In the genomic region with DNA sequence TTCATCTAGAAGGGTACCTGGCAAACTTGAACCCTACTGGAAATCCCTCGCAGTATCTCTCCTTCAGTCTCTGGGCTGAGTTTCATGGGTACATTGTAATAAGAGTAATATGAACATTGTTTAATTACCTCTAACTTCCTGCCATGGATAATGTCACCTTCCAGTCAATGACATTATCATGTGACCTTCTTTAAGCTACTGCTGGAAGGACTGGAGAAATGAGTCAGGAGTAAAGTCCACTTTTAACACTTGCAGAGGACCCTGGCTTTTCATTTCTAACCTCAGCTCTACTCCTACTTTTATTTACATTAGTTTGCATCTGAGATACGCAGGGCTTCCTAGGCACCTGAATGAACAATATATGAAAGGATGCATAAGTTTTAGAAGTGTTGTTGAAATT, we compare ENCODE assay signal across 27 mouse cellular contexts. TPM values are rescaled to one million over a fixed set of nuclear protein-coding genes. Genes with fewer than 3 reads are reported as not detected.
DNase-seq lines count a peak whose midpoint lies in the region; ATAC-seq and TF ChIP-seq lines count a peak whose summit lies in the region.
"Had no signal": no experiment of that assay in that cellular context is flagged by ENCODE, and none has a peak within 500 bp of the region (broad histone marks: within the 10 kb centered on the region; RNA-seq: fewer than 3 reads in every experiment).

No protein-coding gene starts in this region.

- H3K36me3 ChIP-seq in intestine, embryonic 15.5 days: no peaks in the 10 kb centered on the region
- no peaks in the 10 kb centered on the region for H3K36me3 ChIP-seq in intestine, embryonic 16.5 days (ENCODE audit: control insufficient read depth, insufficient read depth, low read length)
- no peaks in the 10 kb centered on the region for H3K36me3 ChIP-seq in intestine, postnatal 0 days (ENCODE audit: control insufficient read depth, insufficient read depth)
- no peaks in the 10 kb centered on the region for H3K36me3 ChIP-seq in lung, postnatal 0 days (ENCODE audit: insufficient read depth, low read length)
- H3K36me3 ChIP-seq: G1E had no signal

- no peak for TF ChIP-seq CTCF in intestine, postnatal 0 days (IDR thresholded peaks at IDR 0.05; ENCODE audit: low read depth)
- no peak for TF ChIP-seq CTCF in lung, postnatal 0 days (IDR thresholded peaks at IDR 0.05)

- DNase-seq in lung, postnatal 0 days (ENCODE audit: low spot score): no peak
- no peak for DNase-seq in adrenal gland, adult 8-10 months
- DNase-seq in thymus, postnatal 14 days: no peak
- DNase-seq: adrenal gland, adult 2 months; adrenal gland, postnatal 10 days; adrenal gland, postnatal 14 days; adrenal gland, postnatal 25 days; adrenal gland, postnatal 36 days; B cell, adult 2 months; cerebellum, adult 11 months; cerebellum, adult 11-12 months; cerebellum, adult 18-20 months; cerebellum, adult 2 months had no signal

- TF ChIP-seq EP300 in lung, postnatal 0 days (IDR thresholded peaks at IDR 0.05): no peak

- H3K4me3 ChIP-seq in intestine, embryonic 15.5 days (replicated peaks): no peak overlapping the region
- no peak overlapping the region for H3K4me3 ChIP-seq in intestine, embryonic 16.5 days (ENCODE audit: low read length)
- no peak overlapping the region for H3K4me3 ChIP-seq in intestine, postnatal 0 days (ENCODE audit: low read depth, low read length)
- H3K4me3 ChIP-seq in lung, postnatal 0 days (ENCODE audit: low read depth, low read length): no peak overlapping the region

- no peak overlapping the region for H3K27ac ChIP-seq in intestine, embryonic 15.5 days
- no peak overlapping the region for H3K27ac ChIP-seq in intestine, embryonic 16.5 days (ENCODE audit: low read length)
- H3K27ac ChIP-seq in intestine, postnatal 0 days (ENCODE audit: low read depth, low read length): no peak overlapping the region
- no peak overlapping the region for H3K27ac ChIP-seq in lung, postnatal 0 days (ENCODE audit: low read length)

- no peak overlapping the region for H3K9ac ChIP-seq in intestine, embryonic 15.5 days
- H3K9ac ChIP-seq in intestine, embryonic 16.5 days (ENCODE audit: low read depth, low read length): no peak overlapping the region
- no peak overlapping the region for H3K9ac ChIP-seq in intestine, postnatal 0 days (ENCODE audit: low read depth, low read length)
- no peak overlapping the region for H3K9ac ChIP-seq in lung, postnatal 0 days (replicated peaks; ENCODE audit: low read depth)

- WGBS in intestine, embryonic 15.5 days: 66% methylated on average over 2 of the region's 2 CpGs
- WGBS in intestine, embryonic 16.5 days: 70% methylated on average over 2 of the region's 2 CpGs
- WGBS in intestine, postnatal 0 days: 47% methylated on average over 2 of the region's 2 CpGs
- 72% methylated on average over 2 of the region's 2 CpGs for WGBS in lung, postnatal 0 days

- no peaks in the 10 kb centered on the region for H3K4me1 ChIP-seq in intestine, embryonic 15.5 days (replicated peaks)
- no peaks in the 10 kb centered on the region for H3K4me1 ChIP-seq in intestine, embryonic 16.5 days (ENCODE audit: control insufficient read depth, insufficient read depth, low read length)
- H3K4me1 ChIP-seq in intestine, postnatal 0 days (replicated peaks; ENCODE audit: control insufficient read depth, insufficient read depth, low read length): no peaks in the 10 kb centered on the region
- no peaks in the 10 kb centered on the region for H3K4me1 ChIP-seq in lung, postnatal 0 days (ENCODE audit: insufficient read depth, low read depth, low read length)

- no peak overlapping the region for H3K4me2 ChIP-seq in intestine, embryonic 15.5 days (replicated peaks)
- no peak overlapping the region for H3K4me2 ChIP-seq in intestine, embryonic 16.5 days (ENCODE audit: low read depth, low read length)
- H3K4me2 ChIP-seq in intestine, postnatal 0 days (replicated peaks; ENCODE audit: low read depth): no peak overlapping the region
- H3K4me2 ChIP-seq in lung, postnatal 0 days (replicated peaks; ENCODE audit: low read depth, low read length): no peak overlapping the region

- no peaks in the 10 kb centered on the region for H3K27me3 ChIP-seq in intestine, embryonic 15.5 days (replicated peaks)
- H3K27me3 ChIP-seq in intestine, embryonic 16.5 days (replicated peaks; ENCODE audit: control insufficient read depth, insufficient read depth, low read length): no peaks in the 10 kb centered on the region
- no peaks in the 10 kb centered on the region for H3K27me3 ChIP-seq in intestine, postnatal 0 days (replicated peaks; ENCODE audit: control insufficient read depth, insufficient read depth, low read length)
- no peaks in the 10 kb centered on the region for H3K27me3 ChIP-seq in lung, postnatal 0 days (replicated peaks; ENCODE audit: insufficient read depth, low read length)
- H3K27me3 ChIP-seq: CH12.LX, Patski had no signal

- peak; percentile 77 for ATAC-seq in intestine, embryonic 15.5 days
- peak; percentile 76 for ATAC-seq in intestine, embryonic 16.5 days
- ATAC-seq in intestine, postnatal 0 days: peak; percentile 67
- no peak for ATAC-seq in lung, postnatal 0 days
- ATAC-seq: activated CD4-positive, CD25-positive, alpha-beta regulatory T cell, adult 4 months; CD4-positive, CD25-positive, alpha-beta regulatory T cell, adult 4 months; Patski had no signal

- H3K9me3 ChIP-seq in intestine, embryonic 15.5 days: no peaks in the 10 kb centered on the region
- no peaks in the 10 kb centered on the region for H3K9me3 ChIP-seq in intestine, embryonic 16.5 days (ENCODE audit: control insufficient read depth, low read length)
- no peaks in the 10 kb centered on the region for H3K9me3 ChIP-seq in intestine, postnatal 0 days (ENCODE audit: control insufficient read depth)
- no peaks in the 10 kb centered on the region for H3K9me3 ChIP-seq in lung, postnatal 0 days (ENCODE audit: low read length)
- H3K9me3 ChIP-seq: G1E had no signal

RNA-seq across cellular contexts. Expression of a gene that starts 2.6 kb away (rescaled TPM):
- polyA plus RNA-seq in intestine, embryonic 15.5 days (2015; fragmentation: Nextera tagmentation; extraction: Ambion mirVana): not detected in 2 replicates
- polyA plus RNA-seq in intestine, embryonic 16.5 days (2015; fragmentation: Nextera tagmentation; extraction: Ambion mirVana): not detected in 2 replicates
- not detected in 2 replicates for polyA plus RNA-seq in intestine, postnatal 0 days (2015; fragmentation: Nextera tagmentation; extraction: Ambion mirVana)
- not detected in 2 replicates for polyA plus RNA-seq in lung, postnatal 0 days (2015; fragmentation: Nextera tagmentation; extraction: Ambion mirVana)
- total RNA-seq in adrenal gland, adult 8-10 months (2022): not detected
- total RNA-seq: adrenal gland, adult 18-20 months; adrenal gland, adult 2 months; adrenal gland, postnatal 10 days; adrenal gland, postnatal 14 days; adrenal gland, postnatal 25 days; adrenal gland, postnatal 36 days; adrenal gland, postnatal 4 days; CH12.LX; ES-E14; MEL had no signal
- polyA plus RNA-seq: activated CD4-positive, CD25-positive, alpha-beta regulatory T cell, adult 4 months; adrenal gland, adult 2 months; brain, embryonic 14.5 days; C2C12; CD4-positive, CD25-positive, alpha-beta regulatory T cell, adult 4 months; cerebellum, adult 2 months; G1E; Patski had no signal

RNA-seq across cellular contexts. Expression of a gene that starts 12.3 kb away (rescaled TPM):
- polyA plus RNA-seq in intestine, embryonic 15.5 days (2015; fragmentation: Nextera tagmentation; extraction: Ambion mirVana): not detected in 2 replicates
- not detected in 2 replicates for polyA plus RNA-seq in intestine, embryonic 16.5 days (2015; fragmentation: Nextera tagmentation; extraction: Ambion mirVana)
- polyA plus RNA-seq in intestine, postnatal 0 days (2015; fragmentation: Nextera tagmentation; extraction: Ambion mirVana): not detected in 2 replicates
- not detected in 2 replicates for polyA plus RNA-seq in lung, postnatal 0 days (2015; fragmentation: Nextera tagmentation; extraction: Ambion mirVana)
- total RNA-seq in adrenal gland, adult 8-10 months (2022): not detected
- total RNA-seq: adrenal gland, adult 18-20 months; adrenal gland, adult 2 months; adrenal gland, postnatal 10 days; adrenal gland, postnatal 14 days; adrenal gland, postnatal 25 days; adrenal gland, postnatal 36 days; adrenal gland, postnatal 4 days; CH12.LX; ES-E14; MEL had no signal
- polyA plus RNA-seq: activated CD4-positive, CD25-positive, alpha-beta regulatory T cell, adult 4 months; adrenal gland, adult 2 months; brain, embryonic 14.5 days; C2C12; cerebellum, adult 2 months; G1E; Patski had no signal

RNA-seq across cellular contexts. Expression of a gene that starts 38.5 kb away (rescaled TPM):
- not detected in 2 replicates for polyA plus RNA-seq in intestine, embryonic 15.5 days (2015; fragmentation: Nextera tagmentation; extraction: Ambion mirVana)
- polyA plus RNA-seq in intestine, embryonic 16.5 days (2015; fragmentation: Nextera tagmentation; extraction: Ambion mirVana): 0.01 TPM in 1 of 2 replicates, not detected in the other
- 0.01 and 0.03 TPM in 2 replicates for polyA plus RNA-seq in intestine, postnatal 0 days (2015; fragmentation: Nextera tagmentation; extraction: Ambion mirVana)
- not detected in 2 replicates for polyA plus RNA-seq in lung, postnatal 0 days (2015; fragmentation: Nextera tagmentation; extraction: Ambion mirVana)
- total RNA-seq in adrenal gland, adult 8-10 months (2022): not detected
- total RNA-seq: adrenal gland, adult 18-20 months; adrenal gland, adult 2 months; adrenal gland, postnatal 10 days; adrenal gland, postnatal 14 days; adrenal gland, postnatal 25 days; adrenal gland, postnatal 36 days; adrenal gland, postnatal 4 days; CH12.LX; MEL had no signal
- polyA plus RNA-seq: activated CD4-positive, CD25-positive, alpha-beta regulatory T cell, adult 4 months; adrenal gland, adult 2 months; brain, embryonic 14.5 days; C2C12; CD4-positive, CD25-positive, alpha-beta regulatory T cell, adult 4 months; cerebellum, adult 2 months; G1E; Patski had no signal

RNA-seq across cellular contexts. Expression of a gene that starts 52.8 kb away (rescaled TPM):
- polyA plus RNA-seq in intestine, embryonic 15.5 days (2015; fragmentation: Nextera tagmentation; extraction: Ambion mirVana): not detected in 2 replicates
- not detected in 2 replicates for polyA plus RNA-seq in intestine, embryonic 16.5 days (2015; fragmentation: Nextera tagmentation; extraction: Ambion mirVana)
- polyA plus RNA-seq in intestine, postnatal 0 days (2015; fragmentation: Nextera tagmentation; extraction: Ambion mirVana): not detected in 2 replicates
- not detected in 2 replicates for polyA plus RNA-seq in lung, postnatal 0 days (2015; fragmentation: Nextera tagmentation; extraction: Ambion mirVana)
- total RNA-seq in adrenal gland, adult 8-10 months (2022): not detected
- total RNA-seq: adrenal gland, adult 18-20 months; adrenal gland, adult 2 months; adrenal gland, postnatal 10 days; adrenal gland, postnatal 14 days; adrenal gland, postnatal 25 days; adrenal gland, postnatal 36 days; adrenal gland, postnatal 4 days; CH12.LX; ES-E14; MEL had no signal
- polyA plus RNA-seq: activated CD4-positive, CD25-positive, alpha-beta regulatory T cell, adult 4 months; adrenal gland, adult 2 months; brain, embryonic 14.5 days; C2C12; CD4-positive, CD25-positive, alpha-beta regulatory T cell, adult 4 months; cerebellum, adult 2 months; G1E; Patski had no signal
